Mouse (Mus musculus): Measurements from ENCODE around the gene Ifnl2.

GRCm38 (mm10) chr7:28482854-28483253, 27.4 kb downstream of the Ifnl2 start:
- no peak for TF ChIP-seq CTCF (IDR thresholded peaks at IDR 0.05; ENCODE audit: extremely low read depth, insufficient read depth, insufficient read length, insufficient replicate concordance)
- no peak for TF ChIP-seq POLR2A (IDR thresholded peaks at IDR 0.05; ENCODE audit: low read depth, low read length)
